Mouse (Mus musculus) kidney, postnatal 0 days (tissue): ENCODE data around the gene Fam81b. TPM values are rescaled to one million over a fixed set of nuclear protein-coding genes. Genes with fewer than 3 reads are reported as not detected.

Experiments used
- ATAC-seq: fragments of 200-750 bp; cut with Nextera tagmentation; replicated peaks from 2 replicates; pipeline ENCODE4 v1.8.0; 2017; ENCODE audit warnings: low read depth, moderate number of reproducible peaks, moderate TSS enrichment, moderate library complexity; ENCODE audit not compliant: low FRiP score
- DNase-seq: peaks from one replicate; pipeline ENCODE4 v3.0.0-alpha.2; 2016; ENCODE audit warnings: low spot score
- H3K27ac ChIP-seq: fragments of 300-500 bp; sonication (generic); 2 replicates; pipeline ENCODE4 v1.5.1; 2014; ENCODE audit warnings: mild to moderate bottlenecking
- H3K27me3 ChIP-seq: fragments of 300-500 bp; sonication (generic); 2 replicates; pipeline ENCODE4 v1.6.1; 2014; ENCODE audit warnings: low read length, mixed read lengths; ENCODE audit not compliant: insufficient read depth
- H3K36me3 ChIP-seq: fragments of 300-500 bp; sonication (generic); 2 replicates; pipeline ENCODE4 v1.6.1; 2014; ENCODE audit warnings: low read length, mixed read lengths; ENCODE audit not compliant: insufficient read depth
- H3K4me1 ChIP-seq: fragments of 300-500 bp; sonication (generic); replicated peaks from 2 replicates; pipeline ENCODE4 v1.6.1; 2014; ENCODE audit warnings: antibody characterized with exemption, low read length, mixed read lengths; ENCODE audit not compliant: insufficient read depth
- H3K4me2 ChIP-seq: fragments of 300-500 bp; sonication (generic); 2 replicates; pipeline ENCODE4 v1.6.1; 2014; ENCODE audit warnings: mild to moderate bottlenecking, low read length, moderate library complexity, mixed read lengths
- H3K4me3 ChIP-seq: fragments of 300-500 bp; sonication (generic); replicated peaks from 2 replicates; pipeline ENCODE4 v1.5.1; 2014; ENCODE audit warnings: low read depth, low read length
- H3K9ac ChIP-seq: fragments of 300-500 bp; sonication (generic); 2 replicates; pipeline ENCODE4 v1.6.1; 2014; ENCODE audit warnings: low read depth, low read length
- H3K9me3 ChIP-seq: fragments of 300-500 bp; sonication (generic); replicated peaks from 2 replicates; pipeline ENCODE4 v1.6.1; 2016; ENCODE audit warnings: low read length, inconsistent platforms, mixed read lengths
- CTCF ChIP-seq: IDR thresholded peaks from 2 replicates; pipeline ENCODE4 v1.5.1; 2016; ENCODE audit warnings: antibody characterized with exemption, low read depth, mild to moderate bottlenecking, moderate library complexity
- WGBS: fragments of 180-500 bp; shearing (Covaris S2); extraction: QIAGEN DNeasy Blood & Tissue Kit; methylation state at CpG from one replicate; pipeline ENCODE4 v1.1.7; 2014; 5-methylcytosine and 5-hydroxymethylcytosine counted together
- polyA plus RNA-seq: library from polyadenylated mRNA; unstranded; fragments of >200 nt; fragmentation: Nextera tagmentation; extraction: Ambion mirVana; gene quantifications from 2 replicates; pipeline ENCODE4 v1.2.1, GENCODE M21; 2015

The Fam81b gene
- polyA plus RNA-seq, 1 experiment from 2014 or later, result not detected

GRCm38 (mm10) chr13:76304201-76304600 is 671 bp downstream of the Fam81b start:
- WGBS, result 69% methylated on average over 1 of the region's 1 CpGs
- no peak for TF ChIP-seq CTCF
- no peaks in the 10 kb centered on the region for H3K36me3 ChIP-seq
- DNase-seq, result no peak
- H3K9ac ChIP-seq, result no peak overlapping the region
- no peak for ATAC-seq
- no peak overlapping the region for H3K27ac ChIP-seq
- no peaks in the 10 kb centered on the region for H3K27me3 ChIP-seq
- H3K4me2 ChIP-seq, result no peak overlapping the region
- H3K4me3 ChIP-seq, result no peak overlapping the region
- H3K4me1 ChIP-seq, result no peaks in the 10 kb centered on the region
- no peaks in the 10 kb centered on the region for H3K9me3 ChIP-seq

- Histone ChIP-seq H3K4me2 (no peak overlapping the region), H3K9ac (no peak overlapping the region), H3K4me1 (no peaks in the 10 kb centered on the region), H3K4me3 (no peak overlapping the region), H3K36me3 (no peaks in the 10 kb centered on the region), H3K27me3 (no peaks in the 10 kb centered on the region), H3K27ac (no peak overlapping the region), H3K9me3 (no peaks in the 10 kb centered on the region)
- no peak for DNase-seq
- WGBS, result 68% methylated on average over 1 of the region's 1 CpGs
- TF ChIP-seq CTCF, result no peak
- ATAC-seq, result no peak
These were observed 1.7 kb downstream of the Fam81b start for GRCm38 (mm10) chr13:76303160-76303559.

- H3K4me3 ChIP-seq, result no peak overlapping the region
- H3K4me2 ChIP-seq, result no peak overlapping the region
- no peak for DNase-seq
- H3K4me1 ChIP-seq, result no peaks in the 10 kb centered on the region
- 83% methylated on average over 2 of the region's 2 CpGs for WGBS
- H3K9me3 ChIP-seq, result no peaks in the 10 kb centered on the region
- H3K27me3 ChIP-seq, result no peaks in the 10 kb centered on the region
- no peak for TF ChIP-seq CTCF
- no peak overlapping the region for H3K27ac ChIP-seq
- H3K9ac ChIP-seq, result no peak overlapping the region
- no peaks in the 10 kb centered on the region for H3K36me3 ChIP-seq
- ATAC-seq, result no peak
These were observed 2.8 kb downstream of the Fam81b start for GRCm38 (mm10) chr13:76302056-76302455.

GRCm38 (mm10) chr13:76292050-76292449 is 12.8 kb downstream of the Fam81b start:
- H3K4me1 ChIP-seq, result no peaks in the 10 kb centered on the region
- no peak overlapping the region for H3K9ac ChIP-seq
- TF ChIP-seq CTCF, result no peak
- DNase-seq (no peak), ATAC-seq (no peak)
- H3K9me3 ChIP-seq, result no peaks in the 10 kb centered on the region
- no peak overlapping the region for H3K4me3 ChIP-seq
- no peak overlapping the region for H3K27ac ChIP-seq
- H3K27me3 ChIP-seq, result no peaks in the 10 kb centered on the region
- H3K4me2 ChIP-seq, result no peak overlapping the region
- 81% methylated on average over 4 of the region's 4 CpGs for WGBS
- H3K36me3 ChIP-seq, result no peaks in the 10 kb centered on the region

GRCm38 (mm10) chr13:76284597-76284996 is 20.3 kb downstream of the Fam81b start:
- Histone ChIP-seq H3K27ac (no peak overlapping the region), H3K36me3 (no peaks in the 10 kb centered on the region), H3K4me1 (no peaks in the 10 kb centered on the region), H3K4me3 (no peak overlapping the region), H3K4me2 (no peak overlapping the region), H3K27me3 (no peaks in the 10 kb centered on the region), H3K9ac (no peak overlapping the region), H3K9me3 (no peaks in the 10 kb centered on the region)
- DNase-seq (no peak), ATAC-seq (no peak)
- WGBS, result 86% methylated on average over 3 of the region's 3 CpGs
- TF ChIP-seq CTCF, result no peak

GRCm38 (mm10) chr13:76264361-76265026 is 40.4 kb downstream of the Fam81b start:
- Histone ChIP-seq H3K36me3 (no peaks in the 10 kb centered on the region), H3K27ac (no peak overlapping the region), H3K9me3 (no peaks in the 10 kb centered on the region), H3K4me1 (no peaks in the 10 kb centered on the region), H3K27me3 (no peaks in the 10 kb centered on the region), H3K4me2 (no peak overlapping the region), H3K9ac (no peak overlapping the region), H3K4me3 (no peak overlapping the region)
- DNase-seq, result no peak
- no peak for TF ChIP-seq CTCF
- 72% methylated on average over 5 of the region's 5 CpGs for WGBS
- ATAC-seq, result no peak

GRCm38 (mm10) chr13:76258766-76259165 is 46.1 kb downstream of the Fam81b start:
- H3K27me3 ChIP-seq, result no peaks in the 10 kb centered on the region
- H3K27ac ChIP-seq, result no peak overlapping the region
- no peaks in the 10 kb centered on the region for H3K4me1 ChIP-seq
- no peak overlapping the region for H3K4me2 ChIP-seq
- H3K9me3 ChIP-seq, result no peaks in the 10 kb centered on the region
- 69% methylated on average over 1 of the region's 1 CpGs for WGBS
- no peak overlapping the region for H3K4me3 ChIP-seq
- H3K36me3 ChIP-seq, result no peaks in the 10 kb centered on the region
- no peak overlapping the region for H3K9ac ChIP-seq
- DNase-seq (no peak), ATAC-seq (no peak)
- TF ChIP-seq CTCF, result no peak
